Mouse (Mus musculus): ENCODE data around the gene Stx1a. TPM values are rescaled to one million over a fixed set of nuclear protein-coding genes. Genes with fewer than 3 reads are reported as not detected.

Gene Stx1a
- total and polyA plus RNA-seq, 2 experiments from 2014 or later, result 152 to 171 TPM

- Histone ChIP-seq H3K27ac (ENCODE audit: low read depth, low read length) (no peak overlapping the region), H3K4me1 (ENCODE audit: insufficient read depth) (peaks cover 5% of the 10 kb centered on the region; the same call in 1 of the 2 replicates), H3K4me3 (ENCODE audit: low read depth, low read length) (no peak overlapping the region), H3K27me3 (ENCODE audit: insufficient read depth, low read length) (no peaks in the 10 kb centered on the region), H3K4me2 (ENCODE audit: low read depth) (no peak overlapping the region), H3K9me3 (ENCODE audit: low read length) (no peaks in the 10 kb centered on the region), H3K9ac (no peak overlapping the region), H3K36me3 (ENCODE audit: insufficient read depth) (peaks cover 9% of the 10 kb centered on the region)
- DNase-seq (no peak), ATAC-seq (no peak)
- WGBS, result 98% methylated on average over 2 of the region's 2 CpGs
- TF ChIP-seq CTCF (IDR thresholded peaks at IDR 0.05; ENCODE audit: low read depth), result no peak
Observed at GRCm38 (mm10) chr5:135079578-135079977, 56.3 kb downstream of the Stx1a start.

- no peak for TF ChIP-seq CTCF (IDR thresholded peaks at IDR 0.05; ENCODE audit: low read depth)
- Histone ChIP-seq H3K9ac (no peak overlapping the region), H3K9me3 (ENCODE audit: low read length) (no peaks in the 10 kb centered on the region), H3K36me3 (ENCODE audit: insufficient read depth) (no peaks in the 10 kb centered on the region), H3K4me2 (ENCODE audit: low read depth) (no peak overlapping the region), H3K27ac (ENCODE audit: low read depth, low read length) (no peak overlapping the region), H3K27me3 (ENCODE audit: insufficient read depth, low read length) (no peaks in the 10 kb centered on the region), H3K4me1 (ENCODE audit: insufficient read depth) (peaks cover 5% of the 10 kb centered on the region; the same call in 1 of the 2 replicates), H3K4me3 (ENCODE audit: low read depth, low read length) (no peak overlapping the region)
- DNase-seq, result no peak
- ATAC-seq, result no peak
- whole genome bisulfite sequencing, result 88% methylated on average over 5 of the region's 5 CpGs
Observed at GRCm38 (mm10) chr5:135080539-135080938, 57.3 kb downstream of the Stx1a start.

- no peaks in the 10 kb centered on the region for H3K4me1 ChIP-seq (ENCODE audit: insufficient read depth)
- 72% methylated on average over 4 of the region's 4 CpGs for WGBS
- no peak overlapping the region for H3K4me2 ChIP-seq (ENCODE audit: low read depth)
- H3K27ac ChIP-seq (ENCODE audit: low read depth, low read length), result no peak overlapping the region
- ATAC-seq, result no peak
- H3K9ac ChIP-seq, result no peak overlapping the region
- no peak for DNase-seq
- no peaks in the 10 kb centered on the region for H3K9me3 ChIP-seq (ENCODE audit: low read length)
- no peak for TF ChIP-seq CTCF (IDR thresholded peaks at IDR 0.05; ENCODE audit: low read depth)
- H3K27me3 ChIP-seq (ENCODE audit: insufficient read depth, low read length), result peaks cover 21% of the 10 kb centered on the region
- H3K36me3 ChIP-seq (ENCODE audit: insufficient read depth), result no peaks in the 10 kb centered on the region
- no peak overlapping the region for H3K4me3 ChIP-seq (ENCODE audit: low read depth, low read length)
Observed at GRCm38 (mm10) chr5:135086871-135087270, 63.6 kb downstream of the Stx1a start.

GRCm38 (mm10) chr5:135089653-135090052 lies 66.4 kb downstream of the Stx1a start, which contains the start of gene Mlxipl:
Gene Mlxipl (plus strand): TSS chr5:135089890.
- H3K9me3 ChIP-seq (ENCODE audit: low read length), result no peaks in the 10 kb centered on the region
- H3K27me3 ChIP-seq (ENCODE audit: insufficient read depth, low read length), result peaks cover 21% of the 10 kb centered on the region
- H3K36me3 ChIP-seq (ENCODE audit: insufficient read depth), result no peaks in the 10 kb centered on the region
- H3K4me3 ChIP-seq (ENCODE audit: low read depth, low read length), result no peak within 1 kb of the TSS; the same call in 1 of the 2 replicates
- no peak within 1 kb of the TSS for H3K27ac ChIP-seq (ENCODE audit: low read depth, low read length)
- 0 out of 2 replicates have a peak, but pooled peaks have one; percentile 4 for TF ChIP-seq CTCF (IDR thresholded peaks at IDR 0.05; ENCODE audit: low read depth)
- ATAC-seq (no peak), DNase-seq (no peak)
- no peaks in the 10 kb centered on the region for H3K4me1 ChIP-seq (ENCODE audit: insufficient read depth)
- 7% methylated on average over 36 of the region's 39 CpGs for WGBS
- no peak within 1 kb of the TSS for H3K4me2 ChIP-seq (ENCODE audit: low read depth)
- no peak within 1 kb of the TSS for H3K9ac ChIP-seq

Other genes with a start within 250 kb of the Stx1a start
- gene Tmem270, start 116.7 kb upstream of the Stx1a start, total RNA-seq (2014; rRNA removed), result not detected in 2 replicates
- not detected in 2 replicates for gene Tmem270, start 116.7 kb upstream of the Stx1a start, polyA plus RNA-seq (2015; fragmentation: Nextera tagmentation; extraction: Ambion mirVana)
- not detected in 2 replicates for gene Cldn13, start 108.0 kb upstream of the Stx1a start, total RNA-seq (2014; rRNA removed)
- gene Cldn13, start 108.0 kb upstream of the Stx1a start, polyA plus RNA-seq (2015; fragmentation: Nextera tagmentation; extraction: Ambion mirVana), result not detected in 2 replicates
- gene Mettl27, start 91.1 kb upstream of the Stx1a start, total RNA-seq (2014; rRNA removed), result 4.5 and 10.1 TPM in 2 replicates
- gene Mettl27, start 91.1 kb upstream of the Stx1a start, polyA plus RNA-seq (2015; fragmentation: Nextera tagmentation; extraction: Ambion mirVana), result 6.8 and 11.2 TPM in 2 replicates
- not detected in 2 replicates for gene Cldn4, start 76.5 kb upstream of the Stx1a start, total RNA-seq (2014; rRNA removed)
- not detected in 2 replicates for gene Cldn4, start 76.5 kb upstream of the Stx1a start, polyA plus RNA-seq (2015; fragmentation: Nextera tagmentation; extraction: Ambion mirVana)
- gene Cldn3, start 37.3 kb upstream of the Stx1a start, total RNA-seq (2014; rRNA removed), result 5.5 and 8.8 TPM in 2 replicates
- 10.6 and 10.9 TPM in 2 replicates for gene Cldn3, start 37.3 kb upstream of the Stx1a start, polyA plus RNA-seq (2015; fragmentation: Nextera tagmentation; extraction: Ambion mirVana)
- 46.3 and 61.1 TPM in 2 replicates for gene Abhd11, start 14.3 kb upstream of the Stx1a start, total RNA-seq (2014; rRNA removed)
- 86.7 and 91.4 TPM in 2 replicates for gene Abhd11, start 14.3 kb upstream of the Stx1a start, polyA plus RNA-seq (2015; fragmentation: Nextera tagmentation; extraction: Ambion mirVana)
- 11.8 and 14.6 TPM in 2 replicates for gene Dnajc30, start 40.7 kb downstream of the Stx1a start, total RNA-seq (2014; rRNA removed)
- gene Dnajc30, start 40.7 kb downstream of the Stx1a start, polyA plus RNA-seq (2015; fragmentation: Nextera tagmentation; extraction: Ambion mirVana), result 50.1 and 52.3 TPM in 2 replicates
- gene Bud23, start 41.5 kb downstream of the Stx1a start, total RNA-seq (2014; rRNA removed), result 72.1 and 92.3 TPM in 2 replicates
- 68.0 and 69.6 TPM in 2 replicates for gene Bud23, start 41.5 kb downstream of the Stx1a start, polyA plus RNA-seq (2015; fragmentation: Nextera tagmentation; extraction: Ambion mirVana)
- gene Vps37d, start 54.8 kb downstream of the Stx1a start, total RNA-seq (2014; rRNA removed), result 71.1 and 74.8 TPM in 2 replicates
- 31.1 and 34.2 TPM in 2 replicates for gene Vps37d, start 54.8 kb downstream of the Stx1a start, polyA plus RNA-seq (2015; fragmentation: Nextera tagmentation; extraction: Ambion mirVana)
- gene Mlxipl, start 66.4 kb downstream of the Stx1a start, total RNA-seq (2014; rRNA removed), result 0.76 and 0.77 TPM in 2 replicates
- 0.28 and 1.0 TPM in 2 replicates for gene Mlxipl, start 66.4 kb downstream of the Stx1a start, polyA plus RNA-seq (2015; fragmentation: Nextera tagmentation; extraction: Ambion mirVana)
- gene Tbl2, start 126.2 kb downstream of the Stx1a start, total RNA-seq (2014; rRNA removed), result 13.5 and 35.2 TPM in 2 replicates
- 9.2 and 12.0 TPM in 2 replicates for gene Tbl2, start 126.2 kb downstream of the Stx1a start, polyA plus RNA-seq (2015; fragmentation: Nextera tagmentation; extraction: Ambion mirVana)
- gene Bcl7b, start 144.8 kb downstream of the Stx1a start, total RNA-seq (2014; rRNA removed), result 30.3 and 31.4 TPM in 2 replicates
- 42.6 TPM in 2 replicates for gene Bcl7b, start 144.8 kb downstream of the Stx1a start, polyA plus RNA-seq (2015; fragmentation: Nextera tagmentation; extraction: Ambion mirVana)
- 44.4 and 51.6 TPM in 2 replicates for gene Baz1b, start 163.8 kb downstream of the Stx1a start, total RNA-seq (2014; rRNA removed)
- 11.1 and 15.0 TPM in 2 replicates for gene Baz1b, start 163.8 kb downstream of the Stx1a start, polyA plus RNA-seq (2015; fragmentation: Nextera tagmentation; extraction: Ambion mirVana)
- 16.5 and 19.7 TPM in 2 replicates for gene Fzd9, start 227.7 kb downstream of the Stx1a start, total RNA-seq (2014; rRNA removed)
- gene Fzd9, start 227.7 kb downstream of the Stx1a start, polyA plus RNA-seq (2015; fragmentation: Nextera tagmentation; extraction: Ambion mirVana), result 14.2 and 16.6 TPM in 2 replicates